Mouse (Mus musculus): ENCODE results near the gene Ttc37. TPM values are rescaled to one million over a fixed set of nuclear protein-coding genes. Genes with fewer than 3 reads are reported as not detected.

The Ttc37 gene
- polyA plus RNA-seq, 1 experiment, result 37.3 TPM

- TF ChIP-seq CTCF (IDR thresholded peaks at IDR 0.05; ENCODE audit: borderline replicate concordance, insufficient read depth, low read length) (no peak), POLR2A (IDR thresholded peaks at IDR 0.05; ENCODE audit: low read depth, low read length) (no peak)
- Histone ChIP-seq H3K4me3 (ENCODE audit: insufficient read depth, low read length) (no peak overlapping the region), H3K4me1 (ENCODE audit: control insufficient read depth, insufficient read depth, low read length) (no peaks in the 10 kb centered on the region), H3K27ac (ENCODE audit: insufficient read depth, low read length) (no peak overlapping the region)
Measured at GRCm38 (mm10) chr13:76157099-76157498, 58.6 kb downstream of the Ttc37 start.

GRCm38 (mm10) chr13:76157508-76157907 is 59.0 kb downstream of the Ttc37 start:
- no peak overlapping the region for H3K4me3 ChIP-seq (ENCODE audit: insufficient read depth, low read length)
- no peaks in the 10 kb centered on the region for H3K4me1 ChIP-seq (ENCODE audit: control insufficient read depth, insufficient read depth, low read length)
- TF ChIP-seq CTCF (IDR thresholded peaks at IDR 0.05; ENCODE audit: borderline replicate concordance, insufficient read depth, low read length) (no peak), POLR2A (IDR thresholded peaks at IDR 0.05; ENCODE audit: low read depth, low read length) (no peak)
- H3K27ac ChIP-seq (ENCODE audit: insufficient read depth, low read length), result no peak overlapping the region

GRCm38 (mm10) chr13:76160587-76160986 is 62.1 kb downstream of the Ttc37 start:
- H3K4me3 ChIP-seq (ENCODE audit: insufficient read depth, low read length), result no peak overlapping the region
- H3K27ac ChIP-seq (ENCODE audit: insufficient read depth, low read length), result no peak overlapping the region
- TF ChIP-seq CTCF (IDR thresholded peaks at IDR 0.05; ENCODE audit: borderline replicate concordance, insufficient read depth, low read length) (no peak), POLR2A (IDR thresholded peaks at IDR 0.05; ENCODE audit: low read depth, low read length) (no peak)
- H3K4me1 ChIP-seq (ENCODE audit: control insufficient read depth, insufficient read depth, low read length), result no peaks in the 10 kb centered on the region

GRCm38 (mm10) chr13:76174297-76174696 is 75.8 kb downstream of the Ttc37 start:
- Histone ChIP-seq H3K4me1 (ENCODE audit: control insufficient read depth, insufficient read depth, low read length) (no peaks in the 10 kb centered on the region), H3K27ac (ENCODE audit: insufficient read depth, low read length) (no peak overlapping the region), H3K4me3 (ENCODE audit: insufficient read depth, low read length) (no peak overlapping the region)
- TF ChIP-seq POLR2A (IDR thresholded peaks at IDR 0.05; ENCODE audit: low read depth, low read length), result no peak
- TF ChIP-seq CTCF (IDR thresholded peaks at IDR 0.05; ENCODE audit: borderline replicate concordance, insufficient read depth, low read length), result no peak

GRCm38 (mm10) chr13:76178700-76179099 is 80.2 kb downstream of the Ttc37 start:
- Histone ChIP-seq H3K4me3 (ENCODE audit: insufficient read depth, low read length) (no peak overlapping the region), H3K27ac (ENCODE audit: insufficient read depth, low read length) (no peak overlapping the region), H3K4me1 (ENCODE audit: control insufficient read depth, insufficient read depth, low read length) (no peaks in the 10 kb centered on the region)
- no peak for TF ChIP-seq CTCF (IDR thresholded peaks at IDR 0.05; ENCODE audit: borderline replicate concordance, insufficient read depth, low read length)
- no peak for TF ChIP-seq POLR2A (IDR thresholded peaks at IDR 0.05; ENCODE audit: low read depth, low read length)

- Histone ChIP-seq H3K4me3 (ENCODE audit: insufficient read depth, low read length) (no peak overlapping the region), H3K27ac (ENCODE audit: insufficient read depth, low read length) (no peak overlapping the region), H3K4me1 (ENCODE audit: control insufficient read depth, insufficient read depth, low read length) (no peaks in the 10 kb centered on the region)
- no peak for TF ChIP-seq CTCF (IDR thresholded peaks at IDR 0.05; ENCODE audit: borderline replicate concordance, insufficient read depth, low read length)
- TF ChIP-seq POLR2A (IDR thresholded peaks at IDR 0.05; ENCODE audit: low read depth, low read length), result no peak
Measured at GRCm38 (mm10) chr13:76187651-76188050, 89.1 kb downstream of the Ttc37 start.

GRCm38 (mm10) chr13:76189190-76189589 is 90.7 kb downstream of the Ttc37 start:
- Histone ChIP-seq H3K4me1 (ENCODE audit: control insufficient read depth, insufficient read depth, low read length) (no peaks in the 10 kb centered on the region), H3K4me3 (ENCODE audit: insufficient read depth, low read length) (no peak overlapping the region), H3K27ac (ENCODE audit: insufficient read depth, low read length) (no peak overlapping the region)
- TF ChIP-seq POLR2A (IDR thresholded peaks at IDR 0.05; ENCODE audit: low read depth, low read length), result no peak
- no peak for TF ChIP-seq CTCF (IDR thresholded peaks at IDR 0.05; ENCODE audit: borderline replicate concordance, insufficient read depth, low read length)

GRCm38 (mm10) chr13:76190273-76190672 is 91.7 kb downstream of the Ttc37 start:
- Histone ChIP-seq H3K4me3 (ENCODE audit: insufficient read depth, low read length) (no peak overlapping the region), H3K4me1 (ENCODE audit: control insufficient read depth, insufficient read depth, low read length) (no peaks in the 10 kb centered on the region), H3K27ac (ENCODE audit: insufficient read depth, low read length) (no peak overlapping the region)
- TF ChIP-seq CTCF (IDR thresholded peaks at IDR 0.05; ENCODE audit: borderline replicate concordance, insufficient read depth, low read length) (no peak), POLR2A (IDR thresholded peaks at IDR 0.05; ENCODE audit: low read depth, low read length) (no peak)

GRCm38 (mm10) chr13:76194937-76195336 is 96.4 kb downstream of the Ttc37 start:
- Histone ChIP-seq H3K4me1 (ENCODE audit: control insufficient read depth, insufficient read depth, low read length) (peaks cover 3% of the 10 kb centered on the region; the same call in 1 of the 2 replicates), H3K27ac (ENCODE audit: insufficient read depth, low read length) (no peak overlapping the region), H3K4me3 (ENCODE audit: insufficient read depth, low read length) (no peak overlapping the region)
- TF ChIP-seq POLR2A (IDR thresholded peaks at IDR 0.05; ENCODE audit: low read depth, low read length), result no peak
- TF ChIP-seq CTCF (IDR thresholded peaks at IDR 0.05; ENCODE audit: borderline replicate concordance, insufficient read depth, low read length), result no peak

- H3K4me1 ChIP-seq (ENCODE audit: control insufficient read depth, insufficient read depth, low read length), result peaks cover 3% of the 10 kb centered on the region; the same call in 1 of the 2 replicates
- no peak overlapping the region for H3K4me3 ChIP-seq (ENCODE audit: insufficient read depth, low read length)
- TF ChIP-seq CTCF (IDR thresholded peaks at IDR 0.05; ENCODE audit: borderline replicate concordance, insufficient read depth, low read length) (no peak), POLR2A (IDR thresholded peaks at IDR 0.05; ENCODE audit: low read depth, low read length) (no peak)
- no peak overlapping the region for H3K27ac ChIP-seq (ENCODE audit: insufficient read depth, low read length)
Measured at GRCm38 (mm10) chr13:76195431-76196138, 97.1 kb downstream of the Ttc37 start.
